ENCODE assay signal across 15 mouse cellular contexts in the genomic region with DNA sequence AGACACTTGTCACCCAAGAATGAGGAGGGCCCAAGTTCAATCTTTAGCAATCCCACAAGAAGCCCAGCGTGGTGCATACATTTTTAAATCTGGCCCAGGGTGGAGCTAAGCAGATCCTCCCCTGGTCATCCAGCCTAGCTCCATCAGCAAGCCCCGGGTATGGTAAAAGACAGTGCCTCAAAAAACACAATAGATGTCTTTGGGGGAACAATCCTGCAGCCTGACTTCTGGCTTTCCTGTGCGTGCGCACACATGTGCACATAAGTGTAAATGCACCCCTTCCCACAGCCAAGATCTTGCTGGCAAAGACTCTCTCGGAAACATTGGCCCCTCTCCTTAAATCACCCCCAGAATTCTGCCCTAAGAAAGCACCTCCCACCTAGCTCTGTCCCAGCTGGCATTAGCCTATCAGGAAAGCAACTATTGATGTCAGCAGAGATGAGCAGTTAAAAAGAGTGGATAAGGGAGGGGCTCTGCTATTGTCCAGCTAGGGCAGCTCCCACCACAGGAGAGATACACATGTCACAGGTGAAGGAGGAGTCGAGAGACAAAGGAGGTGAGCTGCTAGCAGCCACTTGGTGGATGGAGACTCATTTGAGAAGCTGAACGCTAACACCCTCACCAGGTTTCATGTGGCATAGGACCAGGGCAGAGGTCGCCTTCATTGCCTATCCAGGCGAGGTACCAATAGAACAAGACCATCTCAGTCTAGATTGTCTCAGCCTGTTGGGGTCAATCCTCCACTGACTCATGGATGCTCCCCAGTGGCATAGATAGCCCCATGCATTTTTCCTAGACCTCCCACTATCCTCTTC. TPM values are rescaled to one million over a fixed set of nuclear protein-coding genes. Genes with fewer than 3 reads are reported as not detected.
DNase-seq lines count a peak whose midpoint lies in the region; ATAC-seq and TF ChIP-seq lines count a peak whose summit lies in the region.
"Had no signal": no experiment of that assay in that cellular context is flagged by ENCODE, and none has a peak within 500 bp of the region (broad histone marks: within the 10 kb centered on the region; RNA-seq: fewer than 3 reads in every experiment).

No protein-coding gene starts in this region.

- no peak for TF ChIP-seq CTCF in lung, adult 2 months (IDR thresholded peaks at IDR 0.05; ENCODE audit: insufficient read depth, low read length)
- no peak for TF ChIP-seq CTCF in stomach, postnatal 0 days (IDR thresholded peaks at IDR 0.05; ENCODE audit: low read depth)

- TF ChIP-seq POLR2A in lung, adult 2 months (IDR thresholded peaks at IDR 0.05; ENCODE audit: borderline replicate concordance, extremely low read depth, low read depth, low read length): no peak

- H3K27me3 ChIP-seq in heart, embryonic 11.5 days (ENCODE audit: control insufficient read depth, insufficient read depth, low read length): no peaks in the 10 kb centered on the region
- no peaks in the 10 kb centered on the region for H3K27me3 ChIP-seq in stomach, postnatal 0 days (ENCODE audit: control insufficient read depth, insufficient read depth, low read length)

- DNase-seq in heart, adult 11 months: peak; percentile 82
- peak; percentile 1 for DNase-seq in lung, postnatal 10 days
- no peak for DNase-seq in lung, adult 2 months
- DNase-seq in urinary bladder, adult 2 months (ENCODE audit: low spot score): peak; percentile 10
- DNase-seq in urinary bladder, postnatal 25 days (ENCODE audit: low spot score): no peak
- peak; percentile 11 for DNase-seq in stomach, postnatal 0 days (ENCODE audit: low spot score)
- no peak for DNase-seq in cerebellum, adult 11-12 months
- DNase-seq: adrenal gland, postnatal 25 days; kidney, postnatal 14 days; lung, adult 18-20 months had no signal

- no peak for TF ChIP-seq EP300 in stomach, postnatal 0 days (optimal IDR thresholded peaks at IDR 0.05)

- H3K4me2 ChIP-seq in heart, embryonic 11.5 days: no peak overlapping the region
- no peak overlapping the region for H3K4me2 ChIP-seq in stomach, postnatal 0 days (replicated peaks; ENCODE audit: low read depth)
- H3K4me2 ChIP-seq: limb, embryonic 13.5 days had no signal

- no peak overlapping the region for H3K9ac ChIP-seq in heart, embryonic 11.5 days (ENCODE audit: low read depth, low read length)
- H3K9ac ChIP-seq in stomach, postnatal 0 days (ENCODE audit: low read length): no peak overlapping the region
- H3K9ac ChIP-seq: limb, embryonic 13.5 days had no signal

- peaks cover 24% of the 10 kb centered on the region for H3K4me1 ChIP-seq in heart, embryonic 11.5 days (ENCODE audit: control insufficient read depth, insufficient read depth, low read length)
- H3K4me1 ChIP-seq in lung, adult 2 months (ENCODE audit: control insufficient read depth, insufficient read depth, low read length): peaks cover 6% of the 10 kb centered on the region; the same call in 1 of the 2 replicates
- H3K4me1 ChIP-seq in stomach, postnatal 0 days (replicated peaks; ENCODE audit: control insufficient read depth, insufficient read depth): peaks cover 3% of the 10 kb centered on the region; the same call in 1 of the 2 replicates

- ATAC-seq in heart, embryonic 11.5 days (replicated peaks; ENCODE audit: insufficient number of reproducible peaks, low FRiP score, low TSS enrichment): no peak
- ATAC-seq in stomach, postnatal 0 days (ENCODE audit: low FRiP score, low TSS enrichment): no peak

- no peaks in the 10 kb centered on the region for H3K9me3 ChIP-seq in heart, embryonic 11.5 days (replicated peaks; ENCODE audit: control insufficient read depth, low read length)
- H3K9me3 ChIP-seq in stomach, postnatal 0 days (ENCODE audit: control insufficient read depth, low read length): no peaks in the 10 kb centered on the region
- H3K9me3 ChIP-seq: limb, embryonic 13.5 days had no signal

- no peak overlapping the region for H3K4me3 ChIP-seq in heart, embryonic 11.5 days (ENCODE audit: low read depth, low read length)
- H3K4me3 ChIP-seq in lung, adult 2 months (replicated peaks; ENCODE audit: extremely low read depth, low read depth, low read length): no peak overlapping the region
- H3K4me3 ChIP-seq in stomach, postnatal 0 days (ENCODE audit: low read depth, low read length): no peak overlapping the region
- H3K4me3 ChIP-seq: erythroblast, embryonic 14.5 days; heart, adult 2 months; limb, embryonic 13.5 days had no signal

- H3K36me3 ChIP-seq in heart, embryonic 11.5 days (ENCODE audit: control insufficient read depth, insufficient read depth, low read length): no peaks in the 10 kb centered on the region
- H3K36me3 ChIP-seq in stomach, postnatal 0 days (ENCODE audit: control insufficient read depth, insufficient read depth, low read length): no peaks in the 10 kb centered on the region
- H3K36me3 ChIP-seq: limb, embryonic 13.5 days had no signal

- H3K27ac ChIP-seq in heart, embryonic 11.5 days (ENCODE audit: low read depth, low read length): no peak overlapping the region
- H3K27ac ChIP-seq in stomach, postnatal 0 days (replicated peaks): no peak overlapping the region
- H3K27ac ChIP-seq: heart, adult 2 months; limb, embryonic 13.5 days; macrophage had no signal

- 72% methylated on average over 9 of the region's 9 CpGs for WGBS in heart, embryonic 11.5 days (ENCODE audit: insufficient replicate concordance)
- WGBS in lung, adult 2 months: 86% methylated on average over 9 of the region's 9 CpGs
- 83% methylated on average over 9 of the region's 9 CpGs for WGBS in stomach, postnatal 0 days

RNA-seq across cellular contexts. Expression of a gene that starts 5.2 kb away (rescaled TPM):
- polyA plus RNA-seq in heart, embryonic 11.5 days (2014; fragmentation: Nextera tagmentation; extraction: Ambion mirVana): 10.2 and 12.6 TPM in 2 replicates
- 33.8 and 35.0 TPM in 2 replicates for polyA plus RNA-seq in lung, adult 2 months (2012; rRNA removed)
- polyA plus RNA-seq in urinary bladder, adult 2 months (2012; rRNA removed): 29.0 and 30.1 TPM in 2 replicates
- 5.7 and 6.8 TPM in 2 replicates for polyA plus RNA-seq in stomach, postnatal 0 days (2015; fragmentation: Nextera tagmentation; extraction: Ambion mirVana)

Comparison
In these comparisons a context has a peak if more than half of its experiments do, and no peak if none do; other contexts are left out.
1. DNase-seq: peak in heart, adult 11 months (single experiment), lung, postnatal 10 days (single experiment), urinary bladder, adult 2 months (single experiment) and stomach, postnatal 0 days (single experiment); none in lung, adult 2 months (single experiment), urinary bladder, postnatal 25 days (single experiment) and cerebellum, adult 11-12 months (single experiment).